Comparison of ENCODE assay signal across 14 mouse cellular contexts in genomic region chr11:51807108-51807879, GRCm38 (mm10). TPM values are rescaled to one million over a fixed set of nuclear protein-coding genes. Genes with fewer than 3 reads are reported as not detected.
A peak's percentile ranks its signal among the peaks of the same experiment; 100 is the strongest.
DNase-seq lines count a peak whose midpoint lies in the region; ATAC-seq and TF ChIP-seq lines count a peak whose summit lies in the region.
"Had no signal": no experiment of that assay in that cellular context is flagged by ENCODE, and none has a peak within 500 bp of the region (broad histone marks: within the 10 kb centered on the region; RNA-seq: fewer than 3 reads in every experiment).

No protein-coding gene starts in this region.

- H3K9ac ChIP-seq in embryonic facial prominence, embryonic 15.5 days = no peak overlapping the region

- H3K4me1 ChIP-seq in E14TG2a.4 (replicated peaks; ENCODE audit: low read depth, low read length) = peaks cover 33% of the 10 kb centered on the region
- peaks cover 14% of the 10 kb centered on the region for H3K4me1 ChIP-seq in embryonic facial prominence, embryonic 15.5 days
- peaks cover 19% of the 10 kb centered on the region for H3K4me1 ChIP-seq in limb, embryonic 10.5 days

- no peak for TF ChIP-seq CTCF in E14TG2a.4 (conservative IDR thresholded peaks at IDR 0.05; ENCODE audit: low read length)

- no peaks in the 10 kb centered on the region for H3K27me3 ChIP-seq in E14TG2a.4 (ENCODE audit: insufficient read depth, low read length)
- H3K27me3 ChIP-seq in embryonic facial prominence, embryonic 15.5 days = no peaks in the 10 kb centered on the region
- no peaks in the 10 kb centered on the region for H3K27me3 ChIP-seq in limb, embryonic 10.5 days (ENCODE audit: low read depth, poor library complexity, severe bottlenecking)
- H3K27me3 ChIP-seq: Patski had no signal

- peak overlapping the region; percentile 36 for H3K27ac ChIP-seq in embryonic facial prominence, embryonic 15.5 days (replicated peaks)
- peak overlapping the region; percentile 44; the same call in 1 of the 2 replicates for H3K27ac ChIP-seq in limb, embryonic 10.5 days

- ATAC-seq in embryonic facial prominence, embryonic 15.5 days (ENCODE audit: insufficient number of reproducible peaks, low FRiP score, low TSS enrichment, low read depth) = no peak
- ATAC-seq in erythroid progenitor cell, adult 5-6 weeks (replicated peaks; ENCODE audit: low FRiP score, poor library complexity, severe bottlenecking) = no peak
- ATAC-seq: forebrain, embryonic 14.5 days; Patski had no signal

- whole genome bisulfite sequencing in embryonic facial prominence, embryonic 15.5 days = 39% methylated on average over 13 of the region's 13 CpGs
- WGBS in limb, embryonic 10.5 days = 48% methylated on average over 13 of the region's 13 CpGs

- no peaks in the 10 kb centered on the region for H3K9me3 ChIP-seq in E14TG2a.4 (ENCODE audit: low read length)
- no peaks in the 10 kb centered on the region for H3K9me3 ChIP-seq in embryonic facial prominence, embryonic 15.5 days (replicated peaks)
- no peaks in the 10 kb centered on the region for H3K9me3 ChIP-seq in limb, embryonic 10.5 days (replicated peaks)

- H3K36me3 ChIP-seq in E14TG2a.4 (ENCODE audit: insufficient read depth, low read length) = no peaks in the 10 kb centered on the region
- no peaks in the 10 kb centered on the region for H3K36me3 ChIP-seq in embryonic facial prominence, embryonic 15.5 days
- no peaks in the 10 kb centered on the region for H3K36me3 ChIP-seq in limb, embryonic 10.5 days

- no peak overlapping the region for H3K4me2 ChIP-seq in embryonic facial prominence, embryonic 15.5 days (replicated peaks)

- peak; percentile 51 for DNase-seq in kidney, adult 18-20 months
- DNase-seq in kidney, postnatal 14 days = no peak
- DNase-seq in limb, embryonic 10.5 days (ENCODE audit: low spot score) = no peak
- no peak for DNase-seq in spleen, postnatal 4 days (ENCODE audit: low spot score in 2 of 2)
- no peak for DNase-seq in frontal cortex, postnatal 25 days (ENCODE audit: low spot score in 2 of 2)
- DNase-seq: adrenal gland, adult 8-10 months; cerebellum, adult 9-10 months; right cerebral cortex, postnatal 25 days; thymus, postnatal 25 days had no signal

- H3K4me3 ChIP-seq in E14TG2a.4 (replicated peaks; ENCODE audit: low read length) = peak overlapping the region; percentile 62
- no peak overlapping the region for H3K4me3 ChIP-seq in embryonic facial prominence, embryonic 15.5 days (replicated peaks)
- no peak overlapping the region for H3K4me3 ChIP-seq in limb, embryonic 10.5 days

RNA-seq across cellular contexts. Expression of gene Sar1b, which starts 43.8 kb away (rescaled TPM):
- polyA plus RNA-seq in embryonic facial prominence, embryonic 15.5 days (2015; fragmentation: Nextera tagmentation; extraction: Ambion mirVana) = 111 and 116 TPM in 2 replicates
- 96.8 and 106 TPM in 2 replicates for polyA plus RNA-seq in limb, embryonic 10.5 days (2016; fragmentation: Nextera tagmentation; extraction: Ambion mirVana)
- 32.7 and 43.2 TPM in 2 replicates for total RNA-seq in erythroid progenitor cell, adult 5-6 weeks (2015; ENCODE audit: low replicate concordance)
- total RNA-seq in erythroid progenitor cell, adult 5-6 weeks (2017; ENCODE audit: low replicate concordance) = 12.3 and 12.7 TPM in 2 replicates

RNA-seq across cellular contexts. Expression of gene Sec24a, which starts 43.9 kb away (rescaled TPM):
- 15.2 and 17.4 TPM in 2 replicates for polyA plus RNA-seq in embryonic facial prominence, embryonic 15.5 days (2015; fragmentation: Nextera tagmentation; extraction: Ambion mirVana)
- polyA plus RNA-seq in limb, embryonic 10.5 days (2016; fragmentation: Nextera tagmentation; extraction: Ambion mirVana) = 10.4 and 13.4 TPM in 2 replicates
- total RNA-seq in erythroid progenitor cell, adult 5-6 weeks (2015; ENCODE audit: low replicate concordance) = 4.7 and 11.7 TPM in 2 replicates
- 2.2 and 2.5 TPM in 2 replicates for total RNA-seq in erythroid progenitor cell, adult 5-6 weeks (2017; ENCODE audit: low replicate concordance)

RNA-seq across cellular contexts. Expression of gene Jade2, which starts 50.2 kb away (rescaled TPM):
- polyA plus RNA-seq in embryonic facial prominence, embryonic 15.5 days (2015; fragmentation: Nextera tagmentation; extraction: Ambion mirVana) = 2.5 and 2.6 TPM in 2 replicates
- polyA plus RNA-seq in limb, embryonic 10.5 days (2016; fragmentation: Nextera tagmentation; extraction: Ambion mirVana) = 0.69 and 0.78 TPM in 2 replicates
- total RNA-seq in erythroid progenitor cell, adult 5-6 weeks (2015; ENCODE audit: low replicate concordance) = 4.3 and 4.6 TPM in 2 replicates
- total RNA-seq in erythroid progenitor cell, adult 5-6 weeks (2017; ENCODE audit: low replicate concordance) = 5.6 and 5.9 TPM in 2 replicates
